Mouse (Mus musculus) kidney, adult 2 months (tissue): Measurements from ENCODE around the gene Srek1ip1. TPM values are rescaled to one million over a fixed set of nuclear protein-coding genes. Genes with fewer than 3 reads are reported as not detected.

ENCODE experiments used
- DNase-seq: peaks from one replicate; pipeline ENCODE4 v3.0.0; 2021
- H3K27ac ChIP-seq: fragments of 200-500 bp; 2 replicates; pipeline ENCODE4 v1.5.1; 2012; ENCODE audit warnings: low read depth, low read length, control low read depth, inconsistent platforms; ENCODE audit not compliant: insufficient read depth
- H3K27me3 ChIP-seq: fragments of 200-500 bp; replicated peaks from 2 replicates; pipeline ENCODE4 v1.6.1; 2012; ENCODE audit warnings: mild to moderate bottlenecking, moderate library complexity, low read length, inconsistent platforms; ENCODE audit not compliant: control insufficient read depth, insufficient read depth
- H3K36me3 ChIP-seq: fragments of 200-500 bp; 2 replicates; pipeline ENCODE4 v1.6.1; 2012; ENCODE audit warnings: mild to moderate bottlenecking, moderate library complexity, low read length, inconsistent platforms; ENCODE audit not compliant: control insufficient read depth, insufficient read depth
- H3K4me1 ChIP-seq: fragments of 200-500 bp; 2 replicates; pipeline ENCODE4 v1.6.1; 2011; ENCODE audit warnings: low read length; ENCODE audit not compliant: control insufficient read depth, insufficient read depth
- H3K4me3 ChIP-seq: fragments of 200-500 bp; 2 replicates; pipeline ENCODE4 v1.5.1; 2011; ENCODE audit warnings: mild to moderate bottlenecking, low read depth, low read length, control low read depth; ENCODE audit not compliant: insufficient read depth
- CTCF ChIP-seq: fragments of 200-500 bp; conservative IDR thresholded peaks from 2 replicates; pipeline ENCODE4 v1.5.1; 2011; ENCODE audit warnings: low read depth, mild to moderate bottlenecking, control low read depth, low read length, moderate library complexity, mixed read lengths; ENCODE audit not compliant: insufficient read depth, insufficient read length
- POLR2A ChIP-seq: fragments of 200-500 bp; IDR thresholded peaks from one replicate; pipeline ENCODE4 v1.6.1; 2011; ENCODE audit warnings: low read depth, low read length, control low read depth
- WGBS: fragments of 180-500 bp; shearing (Covaris S2); methylation state at CpG from one replicate; pipeline ENCODE4 v1.1.7; 2018; 5-methylcytosine and 5-hydroxymethylcytosine counted together
- polyA plus RNA-seq: library from polyadenylated mRNA; depleted of rRNA; stranded (reverse); fragments of >200 nt; gene quantifications from 2 replicates; pipeline ENCODE4 v1.2.3, GENCODE M21; 2012

Srek1ip1 gene
- polyA plus RNA-seq, 1 experiment: 14.0 TPM

GRCm38 (mm10) chr13:104817696-104818095, 25.4 kb downstream of the Srek1ip1 start:
- peak; percentile 23 for DNase-seq
- WGBS: 39% methylated on average over 12 of the region's 12 CpGs
- Histone ChIP-seq H3K27ac (0 out of 2 replicates have a peak overlapping the region, but pooled peaks have one; percentile 85), H3K27me3 (no peaks in the 10 kb centered on the region), H3K4me1 (peaks cover 6% of the 10 kb centered on the region; the same call in 1 of the 2 replicates), H3K36me3 (no peaks in the 10 kb centered on the region), H3K4me3 (peak overlapping the region; percentile 91)
- TF ChIP-seq POLR2A: no peak
- no peak for TF ChIP-seq CTCF

GRCm38 (mm10) chr13:104821192-104821591, 28.9 kb downstream of the Srek1ip1 start:
- DNase-seq: no peak
- H3K27ac ChIP-seq: no peak overlapping the region
- H3K4me1 ChIP-seq: peaks cover 6% of the 10 kb centered on the region; the same call in 1 of the 2 replicates
- H3K27me3 ChIP-seq: no peaks in the 10 kb centered on the region
- no peak for TF ChIP-seq CTCF
- TF ChIP-seq POLR2A: no peak
- no peaks in the 10 kb centered on the region for H3K36me3 ChIP-seq
- H3K4me3 ChIP-seq: no peak overlapping the region

- WGBS: 89% methylated on average over 1 of the region's 1 CpGs
- H3K36me3 ChIP-seq: no peaks in the 10 kb centered on the region
Measured at GRCm38 (mm10) chr13:104821908-104822307, 29.6 kb downstream of the Srek1ip1 start.

GRCm38 (mm10) chr13:104822411-104822838, 30.1 kb downstream of the Srek1ip1 start:
- 38% methylated on average over 8 of the region's 8 CpGs for whole genome bisulfite sequencing
- Histone ChIP-seq H3K27ac (no peak overlapping the region), H3K4me3 (no peak overlapping the region), H3K27me3 (no peaks in the 10 kb centered on the region), H3K36me3 (no peaks in the 10 kb centered on the region), H3K4me1 (peaks cover 6% of the 10 kb centered on the region; the same call in 1 of the 2 replicates)
- TF ChIP-seq POLR2A (no peak), CTCF (no peak)
- no peak for DNase-seq

More at GRCm38 (mm10) chr13:104821908-104822307, 29.6 kb downstream of the Srek1ip1 start:
- DNase-seq: no peak
- Histone ChIP-seq H3K4me3 (no peak overlapping the region), H3K27me3 (no peaks in the 10 kb centered on the region), H3K27ac (no peak overlapping the region), H3K4me1 (peaks cover 6% of the 10 kb centered on the region; the same call in 1 of the 2 replicates)
- no peak for TF ChIP-seq CTCF
- TF ChIP-seq POLR2A: no peak

- Histone ChIP-seq H3K27me3 (no peaks in the 10 kb centered on the region), H3K36me3 (peaks cover 7% of the 10 kb centered on the region), H3K4me1 (no peaks in the 10 kb centered on the region; the same call in 1 of the 2 replicates), H3K27ac (no peak overlapping the region), H3K4me3 (no peak overlapping the region)
- no peak for DNase-seq
- TF ChIP-seq CTCF (no peak), POLR2A (no peak)
- 73% methylated on average over 2 of the region's 2 CpGs for WGBS
Measured at GRCm38 (mm10) chr13:104825470-104825869, 33.2 kb downstream of the Srek1ip1 start.

- Histone ChIP-seq H3K27ac (no peak overlapping the region), H3K4me1 (no peaks in the 10 kb centered on the region), H3K4me3 (no peak overlapping the region), H3K27me3 (no peaks in the 10 kb centered on the region), H3K36me3 (peaks cover 6% of the 10 kb centered on the region)
- 93% methylated on average over 13 of the region's 13 CpGs for WGBS
- DNase-seq: no peak
- no peak for TF ChIP-seq POLR2A
Measured at GRCm38 (mm10) chr13:104832811-104833210, 40.5 kb downstream of the Srek1ip1 start.

GRCm38 (mm10) chr13:104837628-104838027, 45.3 kb downstream of the Srek1ip1 start:
- no peak for DNase-seq
- Histone ChIP-seq H3K27me3 (no peaks in the 10 kb centered on the region), H3K4me1 (no peaks in the 10 kb centered on the region), H3K36me3 (peaks cover 1% of the 10 kb centered on the region; the same call in 1 of the 2 replicates), H3K27ac (no peak overlapping the region), H3K4me3 (no peak overlapping the region)
- 55% methylated on average over 7 of the region's 7 CpGs for WGBS
- TF ChIP-seq CTCF (no peak), POLR2A (no peak)
